Mouse (Mus musculus): ENCODE results near the gene Ccdc65. TPM values are rescaled to one million over a fixed set of nuclear protein-coding genes. Genes with fewer than 3 reads are reported as not detected.
A peak's percentile ranks its signal among the peaks of the same experiment; 100 is the strongest.

Gene Ccdc65
- total and polyA plus RNA-seq, 3 experiments: 0.13 TPM; not detected in 2

GRCm38 (mm10) chr15:98710442-98710841 is 2.4 kb downstream of the Ccdc65 start:
- TF ChIP-seq SIN3A (IDR thresholded peaks at IDR 0.05; ENCODE audit: low read length) (peak; percentile 54; the same call in 1 of the 2 replicates), MXI1 (IDR thresholded peaks at IDR 0.05; ENCODE audit: low read depth, low read length) (peak; percentile 36; the same call in 1 of the 2 replicates), ETS1 (IDR thresholded peaks at IDR 0.05; ENCODE audit: low read depth, low read length) (no peak), MYC (IDR thresholded peaks at IDR 0.05; ENCODE audit: low read depth, low read length) (peak; percentile 36; the same call in 1 of the 2 replicates), POLR2AphosphoS2 (IDR thresholded peaks at IDR 0.05; ENCODE audit: low read length) (no peak), MAX (IDR thresholded peaks at IDR 0.05; ENCODE audit: low read length) (no peak), RAD21 (IDR thresholded peaks at IDR 0.05; ENCODE audit: low read depth, low read length) (peak; percentile 67), TCF12 (IDR thresholded peaks at IDR 0.05; ENCODE audit: low read depth, low read length) (0 out of 2 replicates have a peak, but pooled peaks have one; percentile 16), CTCF (IDR thresholded peaks at IDR 0.05 in 2 of 3, conservative IDR thresholded peaks at IDR 0.05 in 1 of 3; ENCODE audit: control insufficient read depth in 1 of 3, insufficient read depth in 1 of 3, low read depth in 2 of 3, low read length in 3 of 3, poor library complexity in 1 of 3, severe bottlenecking in 1 of 3) (peak; percentile 80 to 95 (median 90)), CHD2 (IDR thresholded peaks at IDR 0.05; ENCODE audit: low read length) (no peak), E2F4 (IDR thresholded peaks at IDR 0.05; ENCODE audit: borderline replicate concordance, low read depth, low read length) (no peak), HCFC1 (IDR thresholded peaks at IDR 0.05; ENCODE audit: low read depth, low read length) (no peak), ZNF384 (IDR thresholded peaks at IDR 0.05; ENCODE audit: low read depth, low read length) (peak; percentile 38; the same call in 1 of the 2 replicates), GABPA (IDR thresholded peaks at IDR 0.05; ENCODE audit: low read depth, low read length) (no peak), MAZ (IDR thresholded peaks at IDR 0.05; ENCODE audit: low read depth, low read length) (no peak), ELF1 (IDR thresholded peaks at IDR 0.05; ENCODE audit: low read depth, low read length) (no peak), NELFE (IDR thresholded peaks at IDR 0.05; ENCODE audit: low read depth, low read length) (no peak), USF2 (IDR thresholded peaks at IDR 0.05; ENCODE audit: borderline replicate concordance in 1 of 2, insufficient read depth in 1 of 2, low read depth in 1 of 2, low read length in 2 of 2) (no peak), SMC3 (IDR thresholded peaks at IDR 0.05; ENCODE audit: low read depth, low read length) (peak; percentile 86), GATA1 (IDR thresholded peaks at IDR 0.05; ENCODE audit: low read depth, low read length) (no peak), UBTF (IDR thresholded peaks at IDR 0.05; ENCODE audit: borderline replicate concordance, insufficient read depth, low read depth, low read length) (no peak), MYB (IDR thresholded peaks at IDR 0.05; ENCODE audit: low read depth, low read length) (no peak), TBP (IDR thresholded peaks at IDR 0.05; ENCODE audit: low read depth, low read length) (no peak), ZMIZ1 (IDR thresholded peaks at IDR 0.05; ENCODE audit: low read depth, low read length) (no peak), TAL1 (IDR thresholded peaks at IDR 0.05; ENCODE audit: low read length) (no peak), ZC3H11A (IDR thresholded peaks at IDR 0.05; ENCODE audit: low read depth, low read length) (peak; percentile 63), ZKSCAN1 (IDR thresholded peaks at IDR 0.05; ENCODE audit: low read depth, low read length) (no peak)
- Histone ChIP-seq H3K27ac (ENCODE audit: control insufficient read depth, low read depth, low read length) (no peak overlapping the region), H3K27me3 (ENCODE audit: control insufficient read depth in 1 of 2, insufficient read depth in 2 of 2, low read length in 2 of 2) (peaks cover 0 to 3% of the 10 kb centered on the region in 2 experiments; a peak in 2 of 4 replicates), H3K4me3 (ENCODE audit: control insufficient read depth in 1 of 2, insufficient read depth in 1 of 2, low read depth in 2 of 2, low read length in 2 of 2) (no peak overlapping the region), H3K9me3 (replicated peaks; ENCODE audit: insufficient read depth, low read length) (no peaks in the 10 kb centered on the region), H3K9ac (ENCODE audit: control insufficient read depth, low read depth, low read length, poor library complexity, severe bottlenecking) (no peak overlapping the region), H3K79me2 (ENCODE audit: control insufficient read depth, insufficient read depth, low read length, poor library complexity) (no peaks in the 10 kb centered on the region), H3K36me3 (ENCODE audit: control insufficient read depth in 1 of 2, insufficient read depth in 2 of 2, low read length in 2 of 2) (no peaks in the 10 kb centered on the region; a peak in 1 of 4 replicates), H3K4me1 (ENCODE audit: control insufficient read depth in 1 of 2, insufficient read depth in 2 of 2, low read length in 2 of 2) (no peaks in the 10 kb centered on the region; a peak in 1 of 4 replicates)
- peak; percentile 87 for DNase-seq (ENCODE audit: low read depth, low spot score)
